Mouse (Mus musculus) splenic B cell, adult 2 months (primary cell): ENCODE measurements at regions not wholly inside any gene's neighbourhood (a gene's known extent, or its start where the extent isn't known, plus 50 kb on each side); places are given as distances from the start of the nearest gene placed in this dataset.

ENCODE experiments used
- DNase-seq: peaks from one replicate; pipeline ENCODE4 v3.0.0-alpha.2; 2011; ENCODE audit warnings: low read depth, low spot score
- H3K27me3 ChIP-seq: 2 replicates; pipeline ENCODE4 v1.6.1; 2012; ENCODE audit warnings: mild to moderate bottlenecking, low read length, moderate library complexity, mixed read lengths; ENCODE audit not compliant: control insufficient read depth, poor library complexity, insufficient read depth, severe bottlenecking
- H3K36me3 ChIP-seq: 2 replicates; pipeline ENCODE4 v1.6.1; 2012; ENCODE audit warnings: mild to moderate bottlenecking, low read length, moderate library complexity, mixed read lengths; ENCODE audit not compliant: control insufficient read depth, poor library complexity, insufficient read depth, severe bottlenecking

DNA sequence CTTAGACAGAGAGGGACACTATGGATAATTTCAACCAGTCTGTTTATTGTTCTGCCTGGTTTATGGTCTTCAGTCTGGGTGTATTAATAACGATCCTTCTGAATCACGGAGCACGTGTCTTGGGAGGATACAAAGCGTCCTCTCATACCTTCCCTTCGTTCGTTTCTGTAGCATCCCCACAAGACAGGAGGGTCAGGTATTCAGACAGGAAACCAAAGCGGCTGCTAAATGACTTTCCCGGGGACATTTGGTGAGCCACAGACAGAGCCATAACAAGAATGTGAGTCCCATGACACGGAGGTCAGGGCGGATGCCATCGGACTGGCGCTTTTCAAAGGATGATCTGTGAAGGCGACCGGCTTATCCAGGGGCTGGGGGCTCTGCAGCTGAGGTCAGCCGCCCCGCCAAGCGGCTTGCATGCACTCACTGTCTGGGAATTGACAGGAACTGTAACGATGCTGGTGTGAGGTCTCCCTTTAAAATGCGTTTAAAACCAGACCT lies 120.9 kb upstream of the Lrig3 start:
- no peaks in the 10 kb centered on the region for H3K36me3 ChIP-seq
- no peaks in the 10 kb centered on the region for H3K27me3 ChIP-seq
- DNase-seq = no peak

DNA sequence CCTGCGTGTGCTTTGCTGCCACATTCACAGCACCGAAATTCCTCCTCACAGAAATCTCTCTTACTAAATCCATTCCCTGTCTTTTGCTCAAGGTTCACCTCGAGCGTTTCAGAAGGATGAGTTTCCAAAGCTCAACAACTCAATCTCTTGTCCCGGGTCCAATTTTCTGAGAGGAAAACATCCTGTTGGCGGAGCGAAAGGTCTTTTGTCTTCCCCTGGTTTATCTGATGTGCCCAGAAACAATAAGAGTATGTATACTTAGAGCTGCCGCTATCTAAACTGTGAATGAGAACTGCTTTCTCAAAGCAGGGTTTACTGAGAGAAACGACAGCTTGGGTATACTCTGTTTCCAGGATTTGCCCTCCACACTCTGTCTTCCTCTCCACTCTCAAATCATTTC lies 115.6 kb upstream of the Lrig3 start:
- DNase-seq = no peak
- H3K36me3 ChIP-seq = no peaks in the 10 kb centered on the region

DNA sequence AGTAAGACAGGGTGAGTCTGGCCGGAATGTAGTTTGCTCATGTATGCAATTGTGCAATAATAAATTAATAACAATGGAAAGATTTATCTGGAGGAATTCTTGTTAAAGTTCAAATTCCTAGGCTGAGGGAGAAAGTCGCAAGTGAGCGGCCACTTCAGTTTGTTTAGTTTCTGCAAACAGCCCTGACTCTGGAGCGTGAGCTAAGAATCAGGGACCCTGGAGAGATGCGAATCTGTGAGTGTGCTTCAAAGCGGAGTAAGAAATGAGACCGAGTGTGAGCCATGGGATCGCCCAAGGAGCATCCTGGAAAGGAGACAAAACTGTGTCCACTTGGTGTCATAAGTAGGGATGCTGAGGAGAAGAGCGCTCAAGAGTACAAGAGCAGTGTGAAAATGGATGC lies 104.2 kb upstream of the Lrig3 start:
- Histone ChIP-seq H3K36me3 (no peaks in the 10 kb centered on the region), H3K27me3 (no peaks in the 10 kb centered on the region)
- no peak for DNase-seq

More for the DNA sequence above, 115.6 kb upstream of the Lrig3 start:
- no peaks in the 10 kb centered on the region for H3K27me3 ChIP-seq

DNA sequence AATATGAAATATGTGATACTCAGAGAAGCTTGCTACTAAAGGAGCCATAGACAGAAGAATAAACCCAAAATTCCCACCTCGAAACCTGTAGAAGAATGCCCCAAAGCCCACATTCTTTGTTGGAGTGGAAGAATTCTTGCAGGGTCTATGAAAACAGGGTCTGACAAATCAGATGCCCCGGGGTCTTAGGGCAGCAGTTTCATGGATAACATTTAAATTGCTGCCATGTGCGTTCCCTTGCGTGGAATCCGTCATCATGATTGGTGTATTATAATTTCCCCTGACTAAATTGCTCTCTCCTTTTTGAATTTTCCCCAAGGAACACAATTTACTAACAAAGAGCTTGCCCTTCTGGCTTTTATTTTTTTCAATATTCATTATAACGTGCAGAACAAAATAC lies 99.6 kb upstream of the Lrig3 start:
- no peak for DNase-seq
- Histone ChIP-seq H3K36me3 (no peaks in the 10 kb centered on the region), H3K27me3 (no peaks in the 10 kb centered on the region)

DNA sequence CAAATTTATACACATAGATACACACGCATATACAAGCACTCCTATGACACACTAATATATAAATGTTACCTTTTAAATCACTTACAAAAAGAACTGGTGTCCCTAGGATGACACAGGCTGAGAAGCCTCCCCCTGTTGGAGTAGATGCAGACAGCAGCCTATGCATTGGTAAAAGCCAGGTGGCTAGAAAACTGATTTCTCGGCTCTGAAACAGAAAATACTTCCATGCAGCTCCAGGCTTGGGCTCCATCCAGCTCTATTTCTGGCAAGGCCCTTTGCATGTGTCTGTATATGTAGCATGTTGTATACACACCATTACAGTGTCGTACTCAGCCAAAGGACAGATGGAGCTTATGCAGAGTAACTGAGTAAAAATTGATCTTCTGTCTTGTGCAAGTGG lies 81.4 kb upstream of the Lrig3 start:
- Histone ChIP-seq H3K27me3 (no peaks in the 10 kb centered on the region), H3K36me3 (no peaks in the 10 kb centered on the region)
- DNase-seq = no peak

DNA sequence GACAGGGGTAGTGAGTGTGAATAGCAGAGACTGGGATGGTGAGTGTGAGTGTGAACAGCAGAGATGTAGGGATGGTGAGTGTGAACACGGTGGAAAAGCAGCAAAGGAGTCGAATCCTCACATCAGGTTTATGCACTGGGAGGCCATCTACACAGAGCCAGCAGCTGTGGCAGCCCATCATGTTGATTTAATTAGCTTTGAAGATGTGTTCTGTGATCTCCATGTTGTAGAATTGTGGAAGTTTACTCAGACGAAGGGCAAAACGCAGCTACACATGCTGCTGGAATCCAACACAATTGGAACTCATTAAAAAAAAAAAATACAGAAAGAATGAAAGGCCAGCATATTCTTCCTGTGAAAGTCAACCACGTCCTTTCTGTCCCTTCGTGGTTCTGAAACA lies 80.2 kb upstream of the Lrig3 start:
- H3K27me3 ChIP-seq = no peaks in the 10 kb centered on the region
- no peak for DNase-seq
- no peaks in the 10 kb centered on the region for H3K36me3 ChIP-seq

DNA sequence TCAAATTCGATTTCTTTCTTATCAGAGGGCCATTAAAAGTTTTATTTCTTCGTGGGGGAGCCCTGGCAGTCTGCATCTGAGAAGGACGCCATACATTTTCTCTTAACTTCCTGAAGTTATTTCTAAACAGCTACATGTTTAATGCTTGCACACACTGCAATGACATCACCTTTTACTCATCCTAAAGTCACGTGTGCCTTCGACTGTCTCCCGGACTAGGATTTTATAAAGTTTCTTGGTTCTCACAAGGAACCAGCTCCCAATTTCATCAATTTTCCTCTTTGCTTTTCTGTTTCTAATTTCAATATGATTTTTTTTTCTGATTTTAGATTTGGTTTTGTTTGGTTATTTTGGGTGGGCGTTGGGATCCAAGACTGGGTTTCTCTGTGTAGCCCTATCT lies 73.8 kb upstream of the Lrig3 start:
- H3K27me3 ChIP-seq = no peaks in the 10 kb centered on the region
- DNase-seq = no peak
- H3K36me3 ChIP-seq = no peaks in the 10 kb centered on the region

DNA sequence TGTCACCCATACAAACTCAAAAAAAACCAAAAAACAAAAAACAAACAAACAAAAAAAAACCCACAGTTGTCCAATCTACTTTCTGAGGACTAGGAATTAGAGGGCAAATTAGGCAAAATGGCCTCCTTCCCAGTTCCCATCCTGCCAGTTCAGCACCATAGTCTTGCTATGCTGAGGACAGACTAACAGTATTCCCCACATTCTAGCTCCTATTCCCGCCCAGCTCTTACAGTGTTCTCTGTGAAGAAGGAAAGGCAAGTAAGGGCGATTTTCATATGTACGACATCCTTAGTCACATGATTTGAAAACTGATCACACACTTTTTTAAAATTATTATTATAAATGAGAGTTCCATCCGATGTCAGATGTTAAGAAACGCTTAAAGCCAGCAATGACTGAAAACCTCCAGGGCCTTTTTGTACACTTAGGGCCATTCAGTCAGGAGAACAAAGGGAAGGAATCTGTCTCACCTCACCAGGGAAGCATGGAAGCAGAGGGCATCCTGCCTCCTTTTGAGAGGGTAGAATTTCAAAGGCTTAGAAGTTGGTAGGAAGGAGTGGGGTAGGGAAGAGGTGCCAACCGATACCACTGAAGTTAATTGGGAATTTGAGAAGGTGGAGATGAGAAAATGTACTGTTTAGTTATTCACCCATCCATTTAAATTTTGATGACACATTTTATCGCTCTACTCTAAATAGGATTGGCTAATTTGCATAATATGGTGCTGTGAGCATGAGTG lies 70.1 kb upstream of the Lrig3 start:
- Histone ChIP-seq H3K27me3 (no peaks in the 10 kb centered on the region), H3K36me3 (no peaks in the 10 kb centered on the region)
- no peak for DNase-seq

DNA sequence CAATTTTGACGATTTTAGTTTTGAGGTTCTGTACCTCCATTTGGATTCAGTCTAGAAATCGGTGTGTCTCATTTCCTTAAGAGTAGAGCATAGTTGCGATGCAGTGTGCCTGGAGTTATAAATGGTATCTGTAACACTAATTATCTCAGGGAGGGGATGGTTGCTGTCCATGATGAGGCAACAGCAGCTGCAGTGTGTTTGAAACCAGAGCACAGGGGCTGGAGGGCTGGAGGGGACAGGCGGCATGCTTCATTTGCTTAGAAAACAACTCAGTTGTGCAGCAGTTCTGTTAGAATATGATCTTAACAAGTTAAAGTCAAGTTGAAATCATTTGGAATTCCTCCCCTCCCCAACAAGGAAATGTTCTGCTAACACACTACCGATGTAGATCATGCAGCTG lies 69.3 kb upstream of the Lrig3 start:
- no peaks in the 10 kb centered on the region for H3K36me3 ChIP-seq
- H3K27me3 ChIP-seq = no peaks in the 10 kb centered on the region
- DNase-seq = no peak

DNA sequence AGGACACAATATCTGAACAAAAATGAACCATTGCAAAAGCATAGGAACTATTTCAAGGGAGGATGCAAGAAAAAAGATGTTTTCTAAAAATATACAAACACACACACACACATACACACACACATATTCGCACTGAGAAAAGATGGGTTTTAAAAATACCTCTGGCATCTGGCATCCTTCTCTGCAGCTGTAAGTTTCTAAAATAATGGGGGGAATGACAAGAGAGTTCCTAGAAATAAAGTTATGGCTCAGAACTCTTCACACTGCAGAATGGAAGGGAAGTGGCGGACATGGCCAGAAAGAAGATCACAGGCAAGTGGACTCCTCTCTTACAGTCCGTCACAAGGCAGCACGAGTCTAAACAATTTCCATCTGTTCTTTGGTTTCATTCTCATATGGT lies 66.5 kb upstream of the Lrig3 start:
- Histone ChIP-seq H3K27me3 (no peaks in the 10 kb centered on the region), H3K36me3 (no peaks in the 10 kb centered on the region)
- no peak for DNase-seq

DNA sequence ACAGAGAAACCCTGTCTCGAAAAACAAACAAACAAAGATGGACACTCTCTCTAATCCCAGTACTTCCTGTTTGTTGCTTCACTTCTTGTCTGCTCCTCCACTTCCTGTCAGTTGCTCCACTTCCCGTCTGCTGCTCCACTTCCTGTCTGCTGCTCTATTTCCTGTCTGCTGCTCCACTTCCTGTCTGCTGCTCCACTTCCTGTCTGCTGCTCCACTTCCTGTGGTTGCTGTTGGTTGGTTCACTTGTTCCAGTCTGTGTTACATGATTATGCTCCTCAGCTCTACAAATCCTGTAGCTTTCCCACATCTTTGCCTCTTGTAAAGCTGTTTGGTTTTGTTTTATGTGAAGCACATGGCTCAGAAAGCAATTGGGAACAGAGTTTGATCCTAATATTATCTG lies 65.4 kb upstream of the Lrig3 start:
- no peaks in the 10 kb centered on the region for H3K27me3 ChIP-seq
- no peak for DNase-seq
- H3K36me3 ChIP-seq = no peaks in the 10 kb centered on the region

DNA sequence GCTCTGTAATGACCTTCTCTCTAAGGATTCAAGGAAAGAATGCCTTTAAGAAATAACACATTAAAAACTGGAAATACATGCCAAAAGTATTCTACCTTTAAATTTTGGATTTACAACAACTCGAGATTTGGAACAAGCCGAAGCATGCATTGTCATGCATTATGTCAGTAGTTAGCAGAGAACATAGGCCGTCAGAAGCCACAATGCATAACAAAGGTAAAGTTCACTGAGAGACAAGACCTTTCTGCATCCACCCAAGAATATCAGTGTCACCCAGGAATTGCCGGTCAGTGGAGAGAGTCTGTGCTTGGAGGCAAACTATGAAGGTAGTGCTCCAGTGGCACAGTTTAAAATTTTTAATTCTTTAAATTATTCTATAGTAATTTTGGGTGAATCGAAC lies 63.3 kb upstream of the Lrig3 start:
- DNase-seq = no peak
- no peaks in the 10 kb centered on the region for H3K36me3 ChIP-seq

DNA sequence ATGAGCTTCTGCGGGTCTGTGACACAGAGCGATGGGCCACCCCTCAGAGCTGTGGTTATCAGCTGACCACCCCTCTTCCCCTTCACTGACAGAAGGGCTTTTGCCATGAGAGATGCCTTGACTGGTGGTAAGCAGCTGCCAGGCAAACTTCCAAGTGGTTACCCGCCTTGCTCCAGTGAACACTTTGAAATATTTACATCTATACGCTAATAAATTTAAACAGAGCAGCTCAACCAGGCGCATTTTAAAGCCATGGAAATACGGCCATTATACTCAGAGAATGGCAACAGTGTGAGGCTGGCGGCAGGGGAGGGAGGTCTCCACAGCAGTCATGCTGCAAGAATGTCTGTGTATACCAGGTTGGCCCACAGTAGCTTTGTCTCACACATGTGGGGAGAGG lies 53.8 kb upstream of the Lrig3 start:
- no peaks in the 10 kb centered on the region for H3K27me3 ChIP-seq
- no peaks in the 10 kb centered on the region for H3K36me3 ChIP-seq
- DNase-seq = no peak

More for the DNA sequence above, 63.3 kb upstream of the Lrig3 start:
- no peaks in the 10 kb centered on the region for H3K27me3 ChIP-seq
